Mouse (Mus musculus): Measurements from ENCODE around the gene Krr1.

The Krr1 gene

GRCm38 (mm10) chr10:111972542-111973361 is at the start of gene Krr1:
Gene Krr1, plus strand, starts transcription at chr10:111972664.
- peak; percentile 97 for DNase-seq (ENCODE audit: low read depth, low spot score)

GRCm38 (mm10) chr10:111923503-111924135 is 48.8 kb upstream of the Krr1 start:
- DNase-seq (ENCODE audit: low read depth, low spot score), result no peak

GRCm38 (mm10) chr10:111924141-111924540 is 48.3 kb upstream of the Krr1 start:
- no peak for DNase-seq (ENCODE audit: low read depth, low spot score)

- no peak for DNase-seq (ENCODE audit: low read depth, low spot score)
These were observed 47.6 kb upstream of the Krr1 start for GRCm38 (mm10) chr10:111924716-111925488.

- DNase-seq (ENCODE audit: low read depth, low spot score), result peak; percentile 96
These were observed 47.0 kb upstream of the Krr1 start for GRCm38 (mm10) chr10:111925489-111925860.

- peak; percentile 5 for DNase-seq (ENCODE audit: low read depth, low spot score)
These were observed 39.7 kb upstream of the Krr1 start for GRCm38 (mm10) chr10:111932621-111933345.

GRCm38 (mm10) chr10:111935207-111935606 is 37.3 kb upstream of the Krr1 start:
- peak; percentile 42 for DNase-seq (ENCODE audit: low read depth, low spot score)

GRCm38 (mm10) chr10:111936021-111936420 is 36.4 kb upstream of the Krr1 start:
- peak; percentile 57 for DNase-seq (ENCODE audit: low read depth, low spot score)

- DNase-seq (ENCODE audit: low read depth, low spot score), result peak; percentile 85
These were observed 35.8 kb upstream of the Krr1 start for GRCm38 (mm10) chr10:111936491-111937145.

GRCm38 (mm10) chr10:111937146-111937534 is 35.3 kb upstream of the Krr1 start:
- no peak for DNase-seq (ENCODE audit: low read depth, low spot score)

GRCm38 (mm10) chr10:111943026-111943425 is 29.4 kb upstream of the Krr1 start:
- no peak for DNase-seq (ENCODE audit: low read depth, low spot score)

- no peak for DNase-seq (ENCODE audit: low read depth, low spot score)
These were observed 26.9 kb upstream of the Krr1 start for GRCm38 (mm10) chr10:111945563-111945962.

GRCm38 (mm10) chr10:111948041-111948440 is 24.4 kb upstream of the Krr1 start:
- no peak for DNase-seq (ENCODE audit: low read depth, low spot score)

GRCm38 (mm10) chr10:111949008-111949407 is 23.5 kb upstream of the Krr1 start:
- DNase-seq (ENCODE audit: low read depth, low spot score), result no peak

GRCm38 (mm10) chr10:111955836-111956235 is 16.6 kb upstream of the Krr1 start:
- DNase-seq (ENCODE audit: low read depth, low spot score), result no peak

- peak; percentile 89 for DNase-seq (ENCODE audit: low read depth, low spot score)
These were observed 15.0 kb upstream of the Krr1 start for GRCm38 (mm10) chr10:111957271-111958045.

GRCm38 (mm10) chr10:111958046-111958421 is 14.4 kb upstream of the Krr1 start:
- no peak for DNase-seq (ENCODE audit: low read depth, low spot score)

GRCm38 (mm10) chr10:111959353-111959752 is 13.1 kb upstream of the Krr1 start:
- no peak for DNase-seq (ENCODE audit: low read depth, low spot score)

- no peak for DNase-seq (ENCODE audit: low read depth, low spot score)
These were observed 12.0 kb upstream of the Krr1 start for GRCm38 (mm10) chr10:111960459-111960858.

- peak; percentile 42 for DNase-seq (ENCODE audit: low read depth, low spot score)
These were observed 6.1 kb upstream of the Krr1 start for GRCm38 (mm10) chr10:111966394-111966793.
